Mouse (Mus musculus) liver, embryonic 12.5 days (tissue): ENCODE data around the gene Clca3a1. TPM values are rescaled to one million over a fixed set of nuclear protein-coding genes. Genes with fewer than 3 reads are reported as not detected.
"Not testable (repeated sequence)": the region's sequence is repeated elsewhere in the genome, so short reads cannot be mapped to it uniquely, and the experiment has no call there.

Experiments
- ATAC-seq: fragments of 200-750 bp; cut with Nextera tagmentation; 2 replicates; pipeline ENCODE4 v1.8.0; 2017; ENCODE audit warnings: moderate number of reproducible peaks, mild to moderate bottlenecking, moderate library complexity
- H3K27ac ChIP-seq: fragments of 300-500 bp; sonication (generic); 2 replicates; pipeline ENCODE4 v1.5.1; 2016; ENCODE audit warnings: mild to moderate bottlenecking
- H3K27me3 ChIP-seq: fragments of 300-500 bp; sonication (generic); replicated peaks from 2 replicates; pipeline ENCODE4 v1.6.1; 2016; ENCODE audit warnings: mild to moderate bottlenecking, moderate library complexity
- H3K36me3 ChIP-seq: fragments of 300-500 bp; sonication (generic); 2 replicates; pipeline ENCODE4 v1.6.1; 2016; ENCODE audit warnings: mild to moderate bottlenecking, moderate library complexity
- H3K4me1 ChIP-seq: fragments of 300-500 bp; sonication (generic); 2 replicates; pipeline ENCODE4 v1.6.1; 2016
- H3K4me2 ChIP-seq: fragments of 300-500 bp; sonication (generic); 2 replicates; pipeline ENCODE4 v1.6.1; 2016; ENCODE audit warnings: mild to moderate bottlenecking, moderate library complexity
- H3K4me3 ChIP-seq: fragments of 300-500 bp; sonication (generic); 2 replicates; pipeline ENCODE4 v1.5.1; 2016; ENCODE audit warnings: mild to moderate bottlenecking, moderate library complexity
- H3K9ac ChIP-seq: fragments of 300-500 bp; sonication (generic); 2 replicates; pipeline ENCODE4 v1.6.1; 2016; ENCODE audit warnings: mild to moderate bottlenecking, moderate library complexity
- H3K9me3 ChIP-seq: fragments of 300-500 bp; sonication (generic); replicated peaks from 2 replicates; pipeline ENCODE4 v1.6.1; 2016; ENCODE audit warnings: mild to moderate bottlenecking, moderate library complexity
- WGBS: fragments of 180-500 bp; shearing (Covaris S2); methylation state at CpG from one replicate; pipeline ENCODE4 v1.1.7; 2016; ENCODE audit not compliant: insufficient replicate concordance; 5-methylcytosine and 5-hydroxymethylcytosine counted together
- polyA plus RNA-seq: library from polyadenylated mRNA; unstranded; fragments of >200 nt; fragmentation: Nextera tagmentation; extraction: Ambion mirVana; gene quantifications from 2 replicates; pipeline ENCODE4 v1.2.1, GENCODE M21; 2016

The Clca3a1 gene
- 3.0 and 3.3 TPM in 2 replicates for polyA plus RNA-seq

DNA sequence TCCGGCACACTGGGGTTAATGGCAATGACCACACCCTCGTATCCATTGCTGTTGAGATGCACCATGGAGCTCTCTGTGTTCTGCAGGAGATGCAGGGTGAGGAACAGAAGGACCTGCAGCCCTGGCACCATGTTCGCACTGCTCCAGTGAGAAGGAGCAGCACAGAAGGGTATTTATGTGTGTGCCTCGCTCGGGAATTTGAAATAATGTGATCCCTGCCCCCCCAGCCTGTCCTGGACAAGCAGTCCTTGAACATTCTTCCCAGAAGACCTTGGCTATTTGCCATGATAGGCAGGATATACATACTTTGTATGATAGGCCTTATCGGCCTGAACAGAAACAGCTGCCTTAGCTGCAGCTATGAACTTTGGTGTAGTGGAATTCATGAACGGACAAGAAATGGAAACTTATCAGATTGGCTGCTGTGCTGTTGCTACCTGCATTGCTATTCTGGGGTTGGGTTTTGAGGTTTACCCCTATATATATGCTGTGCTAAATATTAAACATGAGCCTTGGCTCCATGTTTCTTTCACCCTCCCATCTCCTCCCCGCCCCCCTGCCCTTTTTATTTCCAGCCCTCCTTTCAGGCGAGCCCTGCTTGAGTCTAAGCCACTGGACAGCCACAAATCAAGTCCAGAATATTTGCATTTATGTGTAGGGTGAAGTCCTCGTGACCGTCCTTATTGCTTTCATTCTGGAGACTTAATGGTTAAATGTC, at the start of gene Clca3a1:
Clca3a1 (minus strand) TSS at position 386 of the 718 bp plus-strand sequence.
- no peaks in the 10 kb centered on the region for H3K27me3 ChIP-seq
- peak within 1 kb of the TSS; percentile 51; the same call in 1 of the 2 replicates for H3K27ac ChIP-seq
- H3K36me3 ChIP-seq = no peaks in the 10 kb centered on the region
- no peak within 1 kb of the TSS for H3K9ac ChIP-seq
- H3K4me1 ChIP-seq = peaks cover 8% of the 10 kb centered on the region; the same call in 1 of the 2 replicates
- 58% methylated on average over 11 of the region's 11 CpGs for WGBS
- H3K4me3 ChIP-seq = no peak within 1 kb of the TSS
- H3K4me2 ChIP-seq = 0 out of 2 replicates have a peak within 1 kb of the TSS, but pooled peaks have one; percentile 8
- ATAC-seq = peak; percentile 63
- H3K9me3 ChIP-seq = no peaks in the 10 kb centered on the region

DNA sequence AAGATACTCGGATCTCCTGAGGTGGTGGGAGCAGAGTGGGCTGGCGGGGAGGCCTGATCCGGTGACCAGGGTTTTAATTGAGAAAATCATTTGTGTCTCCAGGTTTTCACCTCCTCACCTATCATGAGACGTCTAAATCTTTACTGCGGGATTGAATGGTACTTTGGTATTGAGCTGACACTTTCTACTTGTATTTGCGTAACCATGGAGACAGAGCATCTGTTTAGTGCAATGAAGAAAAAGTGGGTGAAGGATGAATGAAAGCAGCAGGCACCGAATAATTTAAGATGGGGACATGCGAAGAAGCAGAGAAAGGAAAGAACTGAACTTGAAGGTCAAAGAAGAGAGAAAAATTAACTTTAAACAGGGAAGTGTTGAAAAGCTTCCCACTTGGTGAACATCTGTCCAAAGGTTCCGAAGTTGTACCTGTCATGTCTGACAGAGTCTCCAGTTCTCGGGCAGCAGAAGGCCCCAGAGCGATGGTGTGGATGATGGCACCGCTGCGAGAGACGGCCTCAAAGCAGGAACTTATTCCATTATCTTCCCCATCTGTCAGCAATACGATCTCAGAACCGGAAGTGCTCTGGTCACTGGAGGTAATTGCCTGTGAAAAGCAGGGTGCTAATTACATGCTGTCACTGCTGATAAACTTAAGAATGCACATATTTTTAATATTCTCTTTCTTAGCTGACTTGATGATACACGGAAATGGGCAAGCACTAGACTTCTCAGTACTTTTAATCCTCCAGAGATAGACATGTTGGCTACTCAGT, 47.6 kb upstream of the Clca3a1 start:
- H3K4me3 ChIP-seq, H3K27me3 ChIP-seq, H3K4me2 ChIP-seq, H3K27ac ChIP-seq, H3K4me1 ChIP-seq, H3K9me3 ChIP-seq, ATAC-seq, H3K9ac ChIP-seq, H3K36me3 ChIP-seq: not testable (repeated sequence)
- whole genome bisulfite sequencing = 61% methylated on average over 16 of the region's 17 CpGs

DNA sequence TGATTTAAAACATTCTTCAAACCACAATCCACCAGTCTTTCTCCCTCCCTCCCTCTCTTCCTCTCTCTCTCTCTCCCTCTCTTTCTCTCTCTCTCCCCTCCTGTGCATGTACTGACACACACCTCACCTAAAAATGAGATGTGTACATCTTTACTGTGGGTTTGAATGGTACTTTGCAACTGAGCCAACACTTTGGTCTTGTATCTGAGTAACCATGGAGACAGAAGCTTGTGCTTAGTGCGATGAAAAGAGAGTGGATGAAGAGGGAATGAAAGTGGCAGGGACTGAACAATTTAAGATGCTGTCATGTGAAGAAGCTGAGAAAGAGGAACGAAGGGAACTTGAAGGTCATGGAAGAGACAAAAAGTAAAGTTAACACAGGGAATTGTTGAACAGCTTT, 45.8 kb upstream of the Clca3a1 start:
- not testable (repeated sequence) for H3K9me3 ChIP-seq, H3K9ac ChIP-seq, H3K27me3 ChIP-seq, H3K4me3 ChIP-seq, H3K4me2 ChIP-seq, H3K36me3 ChIP-seq, ATAC-seq, H3K27ac ChIP-seq, H3K4me1 ChIP-seq
- WGBS = 73% methylated on average over 2 of the region's 2 CpGs

DNA sequence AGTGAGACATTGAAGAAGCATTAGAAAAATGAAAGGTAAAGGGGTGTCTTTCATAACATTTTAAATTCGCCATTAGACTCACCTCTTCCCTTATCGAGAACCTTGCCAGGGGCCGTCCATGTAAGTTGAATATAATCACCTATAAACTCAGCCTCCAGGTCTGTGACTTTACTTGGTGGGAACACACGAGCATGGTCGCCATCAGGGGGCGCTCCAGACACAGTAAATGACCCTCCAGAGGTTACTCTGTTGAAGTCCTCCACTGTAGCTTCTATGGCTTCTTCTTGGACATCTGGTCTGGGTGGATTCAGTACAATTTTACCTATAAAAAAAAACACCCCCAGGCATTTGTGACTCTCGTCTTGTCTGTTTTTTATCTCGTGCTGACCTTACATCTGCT, 41.1 kb upstream of the Clca3a1 start:
- Histone ChIP-seq H3K9me3 (no peaks in the 10 kb centered on the region), H3K27ac (no peak overlapping the region), H3K4me1 (no peaks in the 10 kb centered on the region), H3K36me3 (no peaks in the 10 kb centered on the region), H3K4me3 (no peak overlapping the region), H3K9ac (no peak overlapping the region), H3K27me3 (no peaks in the 10 kb centered on the region), H3K4me2 (no peak overlapping the region)
- no peak for ATAC-seq
- 24% methylated on average over 8 of the region's 8 CpGs for WGBS

DNA sequence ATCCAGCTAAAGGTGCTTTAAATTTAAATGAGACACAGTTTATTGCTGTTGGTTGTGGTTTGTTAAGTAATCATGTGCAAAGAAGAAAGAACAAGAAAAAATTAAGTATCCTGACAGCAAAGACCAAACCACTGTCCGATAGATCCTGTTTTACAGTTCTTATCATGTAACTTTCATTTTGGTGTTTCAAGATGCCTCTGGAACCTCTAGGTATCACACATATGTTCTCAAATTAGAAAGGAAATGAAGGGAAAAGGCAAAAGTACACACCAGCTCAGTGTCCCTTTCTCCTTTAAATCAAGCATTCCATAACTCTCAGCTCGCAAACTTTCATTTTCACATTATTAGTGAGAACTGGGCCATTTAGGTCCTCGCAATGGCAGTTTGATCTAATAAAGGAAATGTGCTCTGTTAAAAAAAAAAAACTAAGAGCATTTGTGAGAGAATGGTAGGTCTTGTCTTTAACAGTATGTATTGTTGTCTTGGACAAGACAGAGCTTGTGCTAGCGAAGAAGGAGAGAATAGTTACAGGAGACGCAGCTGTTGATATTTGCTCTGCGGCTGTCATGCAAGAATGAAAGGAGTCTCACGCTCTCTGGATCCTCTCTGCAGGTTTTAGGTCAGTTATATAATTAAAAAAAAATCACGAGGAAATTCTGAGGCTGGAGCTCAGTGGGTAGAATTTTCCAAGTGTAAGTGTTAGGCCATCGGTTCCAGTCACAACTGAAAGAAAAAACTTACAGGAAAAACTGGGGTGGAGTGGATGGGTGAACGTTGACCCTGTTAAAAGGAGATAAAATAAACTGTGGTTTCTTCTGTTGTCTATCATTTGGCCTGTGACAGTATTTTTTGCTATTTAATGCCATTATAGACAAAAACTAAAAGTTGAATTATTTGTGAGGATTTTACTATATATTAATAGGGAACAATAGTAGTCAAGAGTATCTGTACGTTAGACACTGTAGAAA, 24.7 kb upstream of the Clca3a1 start:
- H3K9ac ChIP-seq = no peak overlapping the region
- no peak overlapping the region for H3K27ac ChIP-seq
- no peaks in the 10 kb centered on the region for H3K27me3 ChIP-seq
- no peaks in the 10 kb centered on the region for H3K4me1 ChIP-seq
- H3K4me2 ChIP-seq = peak overlapping the region; percentile 11; the same call in 1 of the 2 replicates
- WGBS = 63% methylated on average over 11 of the region's 11 CpGs
- ATAC-seq = no peak
- H3K36me3 ChIP-seq = no peaks in the 10 kb centered on the region
- no peaks in the 10 kb centered on the region for H3K9me3 ChIP-seq
- no peak overlapping the region for H3K4me3 ChIP-seq

DNA sequence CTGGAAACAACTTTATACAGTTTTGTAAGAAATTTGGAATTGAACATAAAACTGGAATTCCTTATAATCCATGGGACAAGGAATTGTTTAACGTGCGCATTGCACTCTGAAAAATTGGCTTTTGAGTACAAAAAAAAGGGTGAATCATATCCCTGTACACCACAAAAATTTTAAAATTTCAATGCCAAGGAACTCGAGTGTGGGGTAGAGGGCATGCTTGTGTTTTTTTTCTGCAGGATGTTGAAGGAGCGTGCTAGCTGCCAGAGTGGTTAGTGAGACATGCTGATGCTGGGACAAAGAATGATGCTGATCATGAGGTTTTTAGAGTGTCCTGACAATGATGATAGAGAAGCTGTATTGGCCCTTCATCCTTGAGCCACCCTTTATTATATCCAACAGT, 4.4 kb upstream of the Clca3a1 start:
- 70% methylated on average over 4 of the region's 4 CpGs for WGBS
- Histone ChIP-seq H3K36me3 (no peaks in the 10 kb centered on the region), H3K4me1 (peaks cover 8% of the 10 kb centered on the region; the same call in 1 of the 2 replicates), H3K4me2 (no peak overlapping the region), H3K9me3 (no peaks in the 10 kb centered on the region), H3K27ac (no peak overlapping the region), H3K27me3 (no peaks in the 10 kb centered on the region), H3K4me3 (no peak overlapping the region), H3K9ac (no peak overlapping the region)
- no peak for ATAC-seq

DNA sequence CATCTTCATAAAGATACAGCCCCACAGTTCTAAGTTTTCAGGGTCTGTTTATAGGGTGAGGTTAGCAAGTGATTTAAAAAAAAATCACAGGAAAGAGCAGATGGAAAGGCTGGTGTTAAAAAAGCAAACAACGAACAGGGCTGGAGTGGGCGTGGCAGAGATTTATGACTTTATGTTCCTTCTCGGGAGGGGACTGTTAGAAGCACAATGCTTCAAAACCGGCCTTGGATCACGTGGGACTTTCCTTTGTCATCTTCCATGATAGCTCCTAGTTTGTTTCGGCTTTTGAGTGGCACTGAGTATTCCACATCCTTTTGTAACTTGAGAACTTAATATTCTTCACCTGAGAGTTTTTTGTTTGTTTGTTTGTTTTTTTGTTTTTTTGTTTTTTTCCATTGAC, 677 bp upstream of the Clca3a1 start:
- no peak for ATAC-seq
- Histone ChIP-seq H3K4me1 (peaks cover 8% of the 10 kb centered on the region; the same call in 1 of the 2 replicates), H3K4me2 (0 out of 2 replicates have a peak overlapping the region, but pooled peaks have one; percentile 8), H3K9ac (no peak overlapping the region), H3K27me3 (no peaks in the 10 kb centered on the region), H3K9me3 (no peaks in the 10 kb centered on the region), H3K4me3 (no peak overlapping the region), H3K27ac (peak overlapping the region; percentile 51; the same call in 1 of the 2 replicates), H3K36me3 (no peaks in the 10 kb centered on the region)
- WGBS = 57% methylated on average over 6 of the region's 6 CpGs

DNA sequence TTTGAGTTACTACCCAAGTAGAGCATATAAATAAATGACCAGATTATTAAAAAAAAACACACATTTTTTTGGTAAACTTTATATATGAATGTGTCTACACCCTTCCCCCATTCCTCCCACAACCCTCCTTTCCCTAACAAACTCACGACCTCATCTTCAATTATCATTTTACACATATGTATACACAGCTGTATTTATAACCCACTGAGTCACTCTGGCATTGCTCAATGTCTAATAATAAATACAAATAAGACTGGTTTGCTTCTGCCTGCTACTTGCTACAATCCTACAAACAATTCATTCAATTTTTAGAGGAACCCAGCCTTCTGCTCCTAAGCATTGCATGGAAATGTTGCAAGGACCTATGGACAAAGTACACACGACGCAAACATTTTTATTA, 1.1 kb downstream of the Clca3a1 start:
- H3K27me3 ChIP-seq = no peaks in the 10 kb centered on the region
- no peak overlapping the region for H3K27ac ChIP-seq
- no peak overlapping the region for H3K9ac ChIP-seq
- no peaks in the 10 kb centered on the region for H3K9me3 ChIP-seq
- peaks cover 8% of the 10 kb centered on the region; the same call in 1 of the 2 replicates for H3K4me1 ChIP-seq
- no peak overlapping the region for H3K4me2 ChIP-seq
- H3K4me3 ChIP-seq = no peak overlapping the region
- 63% methylated on average over 3 of the region's 3 CpGs for WGBS
- no peaks in the 10 kb centered on the region for H3K36me3 ChIP-seq
- no peak for ATAC-seq

DNA sequence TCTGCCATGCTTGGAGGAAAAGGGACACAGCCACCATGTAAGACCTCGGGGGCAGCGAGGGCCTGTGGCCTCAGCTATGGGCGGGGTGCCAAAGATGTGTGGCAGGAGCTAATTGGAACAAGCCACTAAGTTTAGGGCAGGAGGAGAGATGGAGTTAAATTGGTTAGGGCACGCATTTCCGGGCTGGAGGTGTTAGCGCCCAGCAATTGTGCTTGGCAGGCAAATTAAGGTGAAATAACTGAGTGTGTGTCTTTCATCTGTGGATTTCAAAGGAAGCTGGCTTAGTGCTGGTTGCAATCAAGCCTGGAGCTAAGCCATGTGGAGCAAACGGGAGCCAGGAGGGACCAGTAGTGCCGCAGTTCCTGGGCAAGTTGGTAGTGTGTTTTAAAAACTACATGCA, 4.7 kb downstream of the Clca3a1 start:
- not testable (repeated sequence) for H3K9ac ChIP-seq, H3K4me3 ChIP-seq, H3K4me1 ChIP-seq, H3K9me3 ChIP-seq, H3K4me2 ChIP-seq, H3K27ac ChIP-seq, H3K36me3 ChIP-seq, ATAC-seq, H3K27me3 ChIP-seq
- 69% methylated on average over 8 of the region's 8 CpGs for WGBS

DNA sequence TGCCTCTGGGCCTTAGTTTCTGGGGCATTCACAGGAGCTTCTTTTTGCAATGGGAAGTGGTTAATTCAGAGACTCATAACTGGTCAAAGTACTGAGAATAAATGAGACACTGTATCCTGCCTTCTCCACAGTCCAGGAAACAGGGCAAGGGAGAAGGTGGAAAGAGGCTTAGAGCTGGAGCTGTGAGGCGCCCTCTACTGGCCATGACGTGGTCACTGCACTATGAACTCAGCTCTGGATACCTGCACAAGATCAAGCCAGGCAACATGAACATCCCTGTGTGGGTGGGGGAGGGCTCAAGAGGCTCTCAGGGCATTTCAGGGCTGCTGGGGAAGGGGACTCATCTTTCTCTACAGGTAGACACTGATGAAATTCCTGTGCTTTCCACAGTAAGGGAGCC, 7.7 kb downstream of the Clca3a1 start:
- no peak overlapping the region for H3K4me2 ChIP-seq
- no peak overlapping the region for H3K9ac ChIP-seq
- H3K27me3 ChIP-seq = no peaks in the 10 kb centered on the region
- H3K27ac ChIP-seq = no peak overlapping the region
- ATAC-seq = peak; percentile 32; the same call in 1 of the 2 replicates
- H3K4me3 ChIP-seq = no peak overlapping the region
- H3K4me1 ChIP-seq = no peaks in the 10 kb centered on the region
- H3K9me3 ChIP-seq = no peaks in the 10 kb centered on the region
- no peaks in the 10 kb centered on the region for H3K36me3 ChIP-seq
- 2% methylated on average over 2 of the region's 2 CpGs for WGBS

DNA sequence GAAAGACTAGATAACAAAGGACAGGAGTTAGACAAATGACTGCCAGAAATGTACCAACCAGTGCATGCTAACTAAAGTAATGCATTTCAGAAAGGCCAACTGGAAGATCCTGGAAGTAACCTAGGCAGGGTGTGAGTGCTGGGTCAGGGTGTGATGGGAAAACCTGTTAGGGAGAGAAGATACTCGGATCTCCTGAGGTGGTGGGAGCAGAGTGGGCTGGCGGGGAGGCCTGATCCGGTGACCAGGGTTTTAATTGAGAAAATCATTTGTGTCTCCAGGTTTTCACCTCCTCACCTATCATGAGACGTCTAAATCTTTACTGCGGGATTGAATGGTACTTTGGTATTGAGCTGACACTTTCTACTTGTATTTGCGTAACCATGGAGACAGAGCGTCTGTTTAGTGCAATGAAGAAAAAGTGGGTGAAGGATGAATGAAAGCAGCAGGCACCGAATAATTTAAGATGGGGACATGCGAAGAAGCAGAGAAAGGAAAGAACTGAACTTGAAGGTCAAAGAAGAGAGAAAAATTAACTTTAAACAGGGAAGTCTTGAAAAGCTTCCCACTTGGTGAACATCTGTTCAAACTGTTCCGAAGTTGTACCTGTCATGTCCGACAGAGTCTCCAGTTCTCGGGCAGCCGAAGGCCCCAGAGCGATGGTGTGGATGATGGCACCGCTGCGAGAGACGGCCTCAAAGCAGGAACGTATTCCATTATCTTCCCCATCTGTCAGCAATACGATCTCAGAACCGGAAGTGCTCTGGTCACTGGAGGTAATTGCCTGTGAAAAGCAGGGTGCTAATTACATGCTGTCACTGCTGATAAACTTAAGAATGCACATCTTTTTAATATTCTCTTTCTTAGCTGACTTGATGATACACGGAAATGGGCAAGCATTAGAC, 11.5 kb downstream of the Clca3a1 start:
- not testable (repeated sequence) for H3K27ac ChIP-seq, H3K4me1 ChIP-seq, H3K9me3 ChIP-seq, H3K4me2 ChIP-seq, H3K9ac ChIP-seq, H3K27me3 ChIP-seq, H3K36me3 ChIP-seq, ATAC-seq, H3K4me3 ChIP-seq
- WGBS = 65% methylated on average over 20 of the region's 21 CpGs
